7 mouse cellular contexts compared by ENCODE assay signal in the genomic region with DNA sequence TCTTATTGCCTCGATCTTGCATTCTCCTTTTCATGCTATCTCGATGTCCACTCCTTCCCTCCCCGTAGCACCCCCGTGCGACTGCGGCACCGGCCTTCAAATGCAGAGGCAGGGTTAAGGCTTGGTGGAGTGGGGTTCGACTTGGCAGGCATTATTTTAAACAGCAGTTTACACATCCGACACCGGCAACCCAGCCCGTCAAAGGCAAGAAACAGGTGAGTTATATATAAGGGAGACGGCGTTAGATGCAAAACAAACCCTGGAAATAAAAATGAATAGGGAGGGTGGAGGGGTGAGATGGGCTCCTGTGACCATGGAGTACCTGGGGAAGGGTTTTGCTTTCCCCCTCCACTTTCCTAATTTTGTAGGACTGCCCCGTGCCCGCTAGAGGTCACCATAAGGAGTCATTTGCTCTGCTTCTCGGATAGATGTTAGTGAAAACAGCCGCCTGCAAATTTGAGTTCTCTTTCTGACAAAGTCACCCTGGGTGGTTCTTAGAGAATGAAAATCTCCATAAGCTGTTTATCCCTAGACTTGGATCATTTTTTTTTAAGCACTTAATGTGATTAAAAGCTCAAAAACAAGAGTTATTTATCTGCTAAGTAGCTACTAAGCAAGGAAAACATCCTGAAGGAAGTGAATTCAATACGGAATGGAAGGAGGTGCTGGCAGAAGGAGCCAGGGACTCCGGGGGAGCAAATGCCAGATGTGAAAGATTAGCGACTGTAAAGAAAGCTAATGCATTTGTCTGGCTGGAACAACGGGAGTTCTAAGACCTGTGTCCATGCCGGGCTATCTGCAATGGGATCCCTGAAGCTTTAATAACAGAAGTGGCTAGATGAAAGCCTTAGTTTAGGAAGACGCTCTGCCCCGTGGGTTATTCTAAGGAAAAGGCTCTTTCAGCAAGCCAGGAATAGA. TPM values are rescaled to one million over a fixed set of nuclear protein-coding genes. Genes with fewer than 3 reads are reported as not detected.
DNase-seq lines count a peak whose midpoint lies in the region; ATAC-seq lines count a peak whose summit lies in the region.

No protein-coding gene starts in this region.

- peaks cover 41% of the 10 kb centered on the region for H3K27me3 ChIP-seq in intestine, embryonic 16.5 days (replicated peaks; ENCODE audit: control insufficient read depth, insufficient read depth, low read length)
- peaks cover 85% of the 10 kb centered on the region for H3K27me3 ChIP-seq in midbrain, embryonic 10.5 days (ENCODE audit: low read depth, poor library complexity, severe bottlenecking)

- peak; percentile 78 for DNase-seq in adrenal gland, postnatal 10 days
- DNase-seq in embryo, embryonic 11 days, result peak; percentile 83
- peak; percentile 12 for DNase-seq in gastrocnemius, postnatal 25 days
- peak; percentile 60 to 66 for DNase-seq in left cerebral cortex, postnatal 36 days (ENCODE audit: low spot score in 2 of 2)
- DNase-seq in midbrain, embryonic 10.5 days (ENCODE audit: low spot score), result peak; percentile 70
- peak; percentile 68 for DNase-seq in right cerebral cortex, postnatal 4 days

- 2% methylated on average over 24 of the region's 24 CpGs for WGBS in intestine, embryonic 16.5 days
- WGBS in midbrain, embryonic 10.5 days, result under 1% methylated on average over 24 of the region's 24 CpGs

- H3K9me3 ChIP-seq in intestine, embryonic 16.5 days (ENCODE audit: control insufficient read depth, low read length), result no peaks in the 10 kb centered on the region
- H3K9me3 ChIP-seq in midbrain, embryonic 10.5 days (replicated peaks), result 0 out of 2 replicates have a peak, but pooled peaks cover 4% of the 10 kb centered on the region

- H3K4me2 ChIP-seq in intestine, embryonic 16.5 days (ENCODE audit: low read depth, low read length), result peak overlapping the region; percentile 97

- H3K27ac ChIP-seq in intestine, embryonic 16.5 days (ENCODE audit: low read length), result no peak overlapping the region
- H3K27ac ChIP-seq in midbrain, embryonic 10.5 days (replicated peaks), result no peak overlapping the region

- H3K36me3 ChIP-seq in intestine, embryonic 16.5 days (ENCODE audit: control insufficient read depth, insufficient read depth, low read length), result no peaks in the 10 kb centered on the region
- H3K36me3 ChIP-seq in midbrain, embryonic 10.5 days, result no peaks in the 10 kb centered on the region

- peaks cover 14% of the 10 kb centered on the region for H3K4me1 ChIP-seq in intestine, embryonic 16.5 days (ENCODE audit: control insufficient read depth, insufficient read depth, low read length)
- peaks cover 28% of the 10 kb centered on the region for H3K4me1 ChIP-seq in midbrain, embryonic 10.5 days

- intact Hi-C loops in left cerebral cortex, postnatal 36 days (cut with DNase I), result loop anchor here (1.0 to 5.0 kb wide), 5 partner anchors 46 to 356 kb away; no protein-coding TSS in a partner anchor

- peak overlapping the region; percentile 62 for H3K9ac ChIP-seq in intestine, embryonic 16.5 days (ENCODE audit: low read depth, low read length)

- H3K4me3 ChIP-seq in intestine, embryonic 16.5 days (ENCODE audit: low read length), result peak overlapping the region; percentile 59
- H3K4me3 ChIP-seq in midbrain, embryonic 10.5 days, result peak overlapping the region; percentile 65

- no peak; the same call in 1 of the 2 replicates for ATAC-seq in intestine, embryonic 16.5 days

RNA-seq across cellular contexts. Expression of gene Kcng3, which starts 1.2 kb away (rescaled TPM):
- total RNA-seq in adrenal gland, postnatal 10 days (2021), result 10 to 100 TPM in 1 of 2 experiments, 1 to 10 TPM in 1; 6.5 to 11.6 TPM
- not detected for total RNA-seq in gastrocnemius, postnatal 25 days (2021)
- polyA plus RNA-seq in intestine, embryonic 16.5 days (2015; fragmentation: Nextera tagmentation; extraction: Ambion mirVana), result not detected in 2 replicates
- total RNA-seq in left cerebral cortex, postnatal 36 days (2021), result 10 to 100 TPM in 1 of 2 experiments, 1 to 10 TPM in 1; 8.9 to 10.3 TPM
- not detected in 2 replicates for polyA plus RNA-seq in midbrain, embryonic 10.5 days (2016; fragmentation: Nextera tagmentation; extraction: Ambion mirVana)

Comparison
In these comparisons a context has a peak if more than half of its experiments do, and no peak if none do; other contexts are left out.
1. DNase-seq: peak in every context shown above with its lines; median percentile 83 in embryo, embryonic 11 days; 78 in adrenal gland, postnatal 10 days; 70 in midbrain, embryonic 10.5 days; 68 in right cerebral cortex, postnatal 4 days; 63 in left cerebral cortex, postnatal 36 days; 12 in gastrocnemius, postnatal 25 days.
2. RNA of gene Kcng3, which starts 1.2 kb away (total RNA-seq): 6.5 to 11.6 TPM in adrenal gland, postnatal 10 days and 8.9 to 10.3 TPM in left cerebral cortex, postnatal 36 days; not detected in gastrocnemius, postnatal 25 days; every median in the first group is over 4 times any median in the second.